Mouse (Mus musculus) CD4-positive, CD25-positive, alpha-beta regulatory T cell, adult 9 weeks (primary cell): Measurements from ENCODE around the gene Rap1gap. TPM values are rescaled to one million over a fixed set of nuclear protein-coding genes. Genes with fewer than 3 reads are reported as not detected.

Source experiments
- polyA plus RNA-seq: library from polyadenylated mRNA; unstranded; fragments of 100-300 nt; shearing (Covaris generic); gene quantifications from one replicate; pipeline ENCODE4 v1.2.1, GENCODE M21; 2017

The Rap1gap gene
- 2.2 TPM for polyA plus RNA-seq

DNA sequence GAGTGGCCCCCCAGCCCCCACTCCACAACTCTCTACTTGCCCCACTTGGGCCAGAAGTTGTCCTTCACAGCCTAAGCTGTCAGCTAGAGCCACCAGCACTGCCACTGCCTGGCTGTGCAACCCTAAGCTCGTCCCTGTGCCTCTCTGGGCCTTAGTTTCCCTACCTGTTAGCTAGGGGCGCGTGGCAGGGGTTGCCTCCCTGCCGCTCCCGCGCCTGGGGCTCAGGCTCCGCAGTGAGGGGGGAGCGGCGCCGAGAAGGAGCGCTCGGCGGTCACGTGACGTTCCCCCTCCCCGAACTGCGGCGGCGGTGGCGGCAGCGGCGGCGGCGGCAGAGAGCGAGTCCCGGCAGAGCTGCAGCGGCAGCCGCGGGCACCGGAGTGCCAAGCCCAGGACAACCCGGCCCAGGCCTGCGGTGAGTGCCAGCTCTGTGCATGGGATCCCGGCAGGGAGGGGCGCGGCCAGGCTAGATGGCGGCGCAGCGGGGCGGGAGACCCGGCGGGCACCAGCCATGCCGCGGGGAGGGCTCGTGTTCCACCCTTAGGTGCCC, at the start of gene Rap1gap:
Gene Rap1gap (plus strand): TSS at position 294 of the 547 bp plus-strand sequence.

Other genes starting within 250 kb of the Rap1gap start
- gene Cela3b, start 234.2 kb upstream of the Rap1gap start, polyA plus RNA-seq, result not detected
- not detected for gene 1700013G24Rik, start 211.4 kb upstream of the Rap1gap start, polyA plus RNA-seq
- gene Hspg2, start 196.0 kb upstream of the Rap1gap start, polyA plus RNA-seq, result not detected
- not detected for gene Ldlrad2, start 90.2 kb upstream of the Rap1gap start, polyA plus RNA-seq
- 51.7 TPM for gene Usp48, start 71.0 kb upstream of the Rap1gap start, polyA plus RNA-seq
- 4.2 TPM for gene Alpl, start 131.7 kb downstream of the Rap1gap start, polyA plus RNA-seq
- gene Ece1, start 197.5 kb downstream of the Rap1gap start, polyA plus RNA-seq, result 37.3 TPM